Mouse (Mus musculus): ENCODE measurements around the gene Prr19. TPM values are rescaled to one million over a fixed set of nuclear protein-coding genes. Genes with fewer than 3 reads are reported as not detected.

Gene Prr19
- total RNA-seq, 1 experiment = 4.3 TPM

GRCm38 (mm10) chr7:25326233-25326632 is 25.0 kb downstream of the Prr19 start:
- H3K9ac ChIP-seq (ENCODE audit: insufficient read depth, low read depth, low read length, poor library complexity, severe bottlenecking) = no peak overlapping the region
- no peak overlapping the region for H3K27ac ChIP-seq (ENCODE audit: insufficient read depth, low read depth, low read length, poor library complexity, severe bottlenecking)
- H3K4me3 ChIP-seq (ENCODE audit: insufficient read depth in 1 of 2, low read depth in 1 of 2, low read length in 2 of 2, poor library complexity in 1 of 2, severe bottlenecking in 1 of 2) = no peak overlapping the region
- no peak for DNase-seq (ENCODE audit: low read depth, low spot score)
- TF ChIP-seq HCFC1 (IDR thresholded peaks at IDR 0.05; ENCODE audit: borderline replicate concordance, insufficient read depth, low read length) (no peak), ZNF384 (IDR thresholded peaks at IDR 0.05; ENCODE audit: low read depth, low read length) (no peak), CHD2 (IDR thresholded peaks at IDR 0.05; ENCODE audit: low read depth, low read length) (no peak), ZC3H11A (IDR thresholded peaks at IDR 0.05; ENCODE audit: borderline replicate concordance, low read depth, low read length) (no peak), MAFK (IDR thresholded peaks at IDR 0.05; ENCODE audit: insufficient read depth, low read depth, low read length) (no peak)
- peaks cover 18% of the 10 kb centered on the region; the same call in 1 of the 2 replicates for H3K36me3 ChIP-seq (ENCODE audit: control insufficient read depth, insufficient read depth, low read length, poor library complexity, severe bottlenecking)
- H3K9me3 ChIP-seq (ENCODE audit: control insufficient read depth, insufficient read depth, low read depth, low read length) = no peaks in the 10 kb centered on the region
- peaks cover 5 to 11% of the 10 kb centered on the region in 2 experiments for H3K4me1 ChIP-seq (ENCODE audit: control insufficient read depth in 2 of 2, insufficient read depth in 2 of 2, low read length in 2 of 2, poor library complexity in 1 of 2)
- in situ Hi-C loops (cut with MboI; ENCODE audit: low sequenced_read_pairs in 2 of 2, unreplicated experiment in 2 of 2) = no loop called here

GRCm38 (mm10) chr7:25333596-25334307 is 32.5 kb downstream of the Prr19 start:
- in situ Hi-C loops (cut with MboI; ENCODE audit: low sequenced_read_pairs in 2 of 2, unreplicated experiment in 2 of 2) = no loop called here
- peak; percentile 70 for DNase-seq (ENCODE audit: low read depth, low spot score)
- Histone ChIP-seq H3K9me3 (ENCODE audit: control insufficient read depth, insufficient read depth, low read depth, low read length) (no peaks in the 10 kb centered on the region), H3K9ac (ENCODE audit: insufficient read depth, low read depth, low read length, poor library complexity, severe bottlenecking) (no peak overlapping the region), H3K4me3 (ENCODE audit: insufficient read depth in 1 of 2, low read depth in 1 of 2, low read length in 2 of 2, poor library complexity in 1 of 2, severe bottlenecking in 1 of 2) (no peak overlapping the region), H3K36me3 (ENCODE audit: control insufficient read depth, insufficient read depth, low read length, poor library complexity, severe bottlenecking) (peaks cover 31% of the 10 kb centered on the region; the same call in 1 of the 2 replicates), H3K4me1 (ENCODE audit: control insufficient read depth in 2 of 2, insufficient read depth in 2 of 2, low read length in 2 of 2, poor library complexity in 1 of 2) (no peaks in the 10 kb centered on the region), H3K27ac (ENCODE audit: insufficient read depth, low read depth, low read length, poor library complexity, severe bottlenecking) (no peak overlapping the region)
- TF ChIP-seq MAFK (IDR thresholded peaks at IDR 0.05; ENCODE audit: insufficient read depth, low read depth, low read length) (no peak), ZC3H11A (IDR thresholded peaks at IDR 0.05; ENCODE audit: borderline replicate concordance, low read depth, low read length) (peak; percentile 46; the same call in 1 of the 2 replicates), HCFC1 (IDR thresholded peaks at IDR 0.05; ENCODE audit: borderline replicate concordance, insufficient read depth, low read length) (no peak), ZNF384 (IDR thresholded peaks at IDR 0.05; ENCODE audit: low read depth, low read length) (no peak), CHD2 (IDR thresholded peaks at IDR 0.05; ENCODE audit: low read depth, low read length) (no peak)

GRCm38 (mm10) chr7:25334472-25334871 is 33.3 kb downstream of the Prr19 start:
- DNase-seq (ENCODE audit: low read depth, low spot score) = no peak
- Histone ChIP-seq H3K9ac (ENCODE audit: insufficient read depth, low read depth, low read length, poor library complexity, severe bottlenecking) (no peak overlapping the region), H3K4me3 (ENCODE audit: insufficient read depth in 1 of 2, low read depth in 1 of 2, low read length in 2 of 2, poor library complexity in 1 of 2, severe bottlenecking in 1 of 2) (no peak overlapping the region), H3K27ac (ENCODE audit: insufficient read depth, low read depth, low read length, poor library complexity, severe bottlenecking) (no peak overlapping the region), H3K4me1 (ENCODE audit: control insufficient read depth in 2 of 2, insufficient read depth in 2 of 2, low read length in 2 of 2, poor library complexity in 1 of 2) (no peaks in the 10 kb centered on the region), H3K9me3 (ENCODE audit: control insufficient read depth, insufficient read depth, low read depth, low read length) (no peaks in the 10 kb centered on the region), H3K36me3 (ENCODE audit: control insufficient read depth, insufficient read depth, low read length, poor library complexity, severe bottlenecking) (peaks cover 31% of the 10 kb centered on the region; the same call in 1 of the 2 replicates)
- in situ Hi-C loops (cut with MboI; ENCODE audit: low sequenced_read_pairs in 2 of 2, unreplicated experiment in 2 of 2) = no loop called here
- TF ChIP-seq CHD2 (IDR thresholded peaks at IDR 0.05; ENCODE audit: low read depth, low read length) = no peak
- no peak for TF ChIP-seq HCFC1 (IDR thresholded peaks at IDR 0.05; ENCODE audit: borderline replicate concordance, insufficient read depth, low read length)
- TF ChIP-seq ZC3H11A (IDR thresholded peaks at IDR 0.05; ENCODE audit: borderline replicate concordance, low read depth, low read length) = no peak
- no peak for TF ChIP-seq ZNF384 (IDR thresholded peaks at IDR 0.05; ENCODE audit: low read depth, low read length)
- no peak for TF ChIP-seq MAFK (IDR thresholded peaks at IDR 0.05; ENCODE audit: insufficient read depth, low read depth, low read length)

- no peak overlapping the region for H3K27ac ChIP-seq (ENCODE audit: insufficient read depth, low read depth, low read length, poor library complexity, severe bottlenecking)
- DNase-seq (ENCODE audit: low read depth, low spot score) = no peak
- no peak overlapping the region for H3K9ac ChIP-seq (ENCODE audit: insufficient read depth, low read depth, low read length, poor library complexity, severe bottlenecking)
- TF ChIP-seq ZC3H11A (IDR thresholded peaks at IDR 0.05; ENCODE audit: borderline replicate concordance, low read depth, low read length) = no peak
- H3K4me1 ChIP-seq (ENCODE audit: control insufficient read depth in 2 of 2, insufficient read depth in 2 of 2, low read length in 2 of 2, poor library complexity in 1 of 2) = no peaks in the 10 kb centered on the region
- in situ Hi-C loops (cut with MboI; ENCODE audit: low sequenced_read_pairs in 2 of 2, unreplicated experiment in 2 of 2) = no loop called here
- no peaks in the 10 kb centered on the region for H3K9me3 ChIP-seq (ENCODE audit: control insufficient read depth, insufficient read depth, low read depth, low read length)
- H3K36me3 ChIP-seq (ENCODE audit: control insufficient read depth, insufficient read depth, low read length, poor library complexity, severe bottlenecking) = peaks cover 13% of the 10 kb centered on the region; the same call in 1 of the 2 replicates
- no peak overlapping the region for H3K4me3 ChIP-seq (ENCODE audit: insufficient read depth in 1 of 2, low read depth in 1 of 2, low read length in 2 of 2, poor library complexity in 1 of 2, severe bottlenecking in 1 of 2)
Measured at GRCm38 (mm10) chr7:25339329-25339728, 38.1 kb downstream of the Prr19 start.
